Mouse (Mus musculus) embryonic facial prominence, embryonic 13.5 days (tissue): ENCODE results near the gene Prrxl1. TPM values are rescaled to one million over a fixed set of nuclear protein-coding genes. Genes with fewer than 3 reads are reported as not detected.

Experiments used
- ATAC-seq: fragments of 200-750 bp; cut with Nextera tagmentation; 2 replicates; pipeline ENCODE4 v1.8.0; 2017; ENCODE audit warnings: low read depth; ENCODE audit not compliant: insufficient number of reproducible peaks, insufficient read depth, low FRiP score, low TSS enrichment
- H3K27ac ChIP-seq: fragments of 300-500 bp; sonication (generic); 2 replicates; pipeline ENCODE4 v1.5.1; 2015; ENCODE audit warnings: moderate library complexity, mild to moderate bottlenecking, inconsistent platforms
- H3K27me3 ChIP-seq: fragments of 300-500 bp; sonication (generic); 2 replicates; pipeline ENCODE4 v1.6.1; 2015; ENCODE audit warnings: mild to moderate bottlenecking, inconsistent platforms
- H3K36me3 ChIP-seq: fragments of 300-500 bp; sonication (generic); 2 replicates; pipeline ENCODE4 v1.6.1; 2015; ENCODE audit warnings: mild to moderate bottlenecking, inconsistent platforms
- H3K4me1 ChIP-seq: fragments of 300-500 bp; sonication (generic); 2 replicates; pipeline ENCODE4 v1.6.1; 2015; ENCODE audit warnings: inconsistent platforms
- H3K4me2 ChIP-seq: fragments of 300-500 bp; sonication (generic); 2 replicates; pipeline ENCODE4 v1.6.1; 2015; ENCODE audit warnings: moderate library complexity, mild to moderate bottlenecking, inconsistent platforms
- H3K4me3 ChIP-seq: fragments of 300-500 bp; sonication (generic); 2 replicates; pipeline ENCODE4 v1.5.1; 2015; ENCODE audit warnings: mild to moderate bottlenecking, inconsistent platforms
- H3K9ac ChIP-seq: fragments of 300-500 bp; sonication (generic); 2 replicates; pipeline ENCODE4 v1.6.1; 2015; ENCODE audit warnings: mild to moderate bottlenecking, inconsistent platforms
- H3K9me3 ChIP-seq: fragments of 300-500 bp; sonication (generic); 2 replicates; pipeline ENCODE4 v1.6.1; 2016; ENCODE audit warnings: inconsistent platforms
- WGBS: fragments of 180-500 bp; shearing (Covaris S2); methylation state at CpG from one replicate; pipeline ENCODE4 v1.1.7; 2015; ENCODE audit warnings: mixed read lengths; 5-methylcytosine and 5-hydroxymethylcytosine counted together
- polyA plus RNA-seq: library from polyadenylated mRNA; unstranded; fragments of >200 nt; fragmentation: Nextera tagmentation; extraction: Ambion mirVana; gene quantifications from 2 replicates; pipeline ENCODE4 v1.2.1, GENCODE M21; 2015

Gene Prrxl1
- polyA plus RNA-seq, 1 experiment from 2014 or later, result 0.87 TPM

GRCm38 (mm10) chr14:32684735-32685105 is 85.5 kb downstream of the Prrxl1 start:
- ATAC-seq, result no peak
- Histone ChIP-seq H3K4me3 (no peak overlapping the region), H3K4me1 (peaks cover 22% of the 10 kb centered on the region), H3K4me2 (no peak overlapping the region), H3K36me3 (no peaks in the 10 kb centered on the region), H3K9me3 (no peaks in the 10 kb centered on the region), H3K27me3 (0 out of 2 replicates have a peak, but pooled peaks cover 4% of the 10 kb centered on the region), H3K27ac (no peak overlapping the region), H3K9ac (no peak overlapping the region)
- 72% methylated on average over 19 of the region's 19 CpGs for WGBS

- Histone ChIP-seq H3K27me3 (0 out of 2 replicates have a peak, but pooled peaks cover 4% of the 10 kb centered on the region), H3K36me3 (no peaks in the 10 kb centered on the region), H3K4me2 (0 out of 2 replicates have a peak within 1 kb of the TSS, but pooled peaks have one; percentile 28), H3K9ac (no peak within 1 kb of the TSS), H3K4me1 (peaks cover 22% of the 10 kb centered on the region), H3K27ac (no peak within 1 kb of the TSS), H3K9me3 (no peaks in the 10 kb centered on the region), H3K4me3 (no peak within 1 kb of the TSS)
- WGBS, result 39% methylated on average over 16 of the region's 16 CpGs
- no peak for ATAC-seq
Measured at GRCm38 (mm10) chr14:32685124-32685826, 86.1 kb downstream of the Prrxl1 start, which contains the start of gene 3425401B19Rik. TSS of gene 3425401B19Rik (minus strand) at chr14:32685293.

GRCm38 (mm10) chr14:32695906-32696305 is 96.7 kb downstream of the Prrxl1 start:
- no peak overlapping the region for H3K4me2 ChIP-seq
- no peak for ATAC-seq
- H3K27ac ChIP-seq, result no peak overlapping the region
- no peaks in the 10 kb centered on the region for H3K36me3 ChIP-seq
- WGBS, result 64% methylated on average over 2 of the region's 2 CpGs
- H3K4me1 ChIP-seq, result peaks cover 7% of the 10 kb centered on the region
- H3K9me3 ChIP-seq, result no peaks in the 10 kb centered on the region
- H3K9ac ChIP-seq, result no peak overlapping the region
- H3K4me3 ChIP-seq, result no peak overlapping the region
- H3K27me3 ChIP-seq, result no peaks in the 10 kb centered on the region

DNA sequence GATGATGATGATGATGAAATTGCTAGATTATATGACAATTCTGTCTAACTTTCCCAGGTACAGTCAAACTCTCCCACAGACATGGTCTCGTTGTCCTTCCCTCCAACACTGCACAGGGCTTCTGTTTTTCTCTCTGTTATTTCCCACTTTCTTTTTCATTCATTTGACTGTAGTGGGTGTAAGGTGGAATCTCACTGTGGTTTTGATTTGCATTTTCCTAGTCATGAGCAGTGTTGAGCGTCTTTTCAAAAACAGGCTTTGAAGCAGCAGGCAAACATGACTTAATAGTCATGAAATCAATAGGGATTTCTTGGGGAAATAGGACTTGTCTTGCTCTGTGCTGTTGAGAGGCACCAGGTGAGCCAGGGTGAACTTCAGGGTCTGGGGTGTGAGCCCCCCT is 97.1 kb downstream of the Prrxl1 start:
- Histone ChIP-seq H3K27me3 (no peaks in the 10 kb centered on the region), H3K9ac (no peak overlapping the region), H3K36me3 (no peaks in the 10 kb centered on the region), H3K27ac (no peak overlapping the region), H3K4me2 (no peak overlapping the region), H3K4me3 (no peak overlapping the region), H3K4me1 (peaks cover 7% of the 10 kb centered on the region), H3K9me3 (no peaks in the 10 kb centered on the region)
- 73% methylated on average over 2 of the region's 2 CpGs for WGBS
- no peak for ATAC-seq

GRCm38 (mm10) chr14:32697774-32698173 is 98.6 kb downstream of the Prrxl1 start:
- H3K4me3 ChIP-seq, result no peak overlapping the region
- H3K36me3 ChIP-seq, result no peaks in the 10 kb centered on the region
- no peak overlapping the region for H3K4me2 ChIP-seq
- no peaks in the 10 kb centered on the region for H3K27me3 ChIP-seq
- no peaks in the 10 kb centered on the region for H3K9me3 ChIP-seq
- WGBS, result 84% methylated on average over 8 of the region's 8 CpGs
- no peak overlapping the region for H3K9ac ChIP-seq
- no peak for ATAC-seq
- no peak overlapping the region for H3K27ac ChIP-seq
- peaks cover 7% of the 10 kb centered on the region for H3K4me1 ChIP-seq

DNA sequence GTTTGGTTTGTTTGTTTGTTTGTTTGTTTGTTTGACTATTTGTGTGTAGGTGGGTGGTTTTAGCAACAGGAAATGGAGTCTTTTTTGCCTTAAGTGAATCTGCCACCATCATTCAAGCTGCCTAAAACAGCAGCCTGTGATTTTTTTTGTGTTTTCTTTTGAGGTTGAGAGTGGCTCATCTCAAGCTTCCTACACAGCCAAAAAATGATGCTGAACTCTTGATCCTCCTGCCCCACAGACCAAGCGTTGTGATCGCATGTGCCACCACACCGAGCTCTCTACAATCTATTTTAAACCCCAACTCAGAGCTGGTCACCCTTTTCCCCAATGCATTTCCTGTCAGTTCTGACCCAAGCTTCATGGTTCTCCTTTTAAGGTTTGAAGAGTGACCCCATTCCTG is 99.3 kb downstream of the Prrxl1 start:
- WGBS, result 84% methylated on average over 3 of the region's 3 CpGs
- no peaks in the 10 kb centered on the region for H3K36me3 ChIP-seq
- H3K4me1 ChIP-seq, result peaks cover 7% of the 10 kb centered on the region
- H3K27ac ChIP-seq, result no peak overlapping the region
- H3K4me2 ChIP-seq, result no peak overlapping the region
- no peaks in the 10 kb centered on the region for H3K27me3 ChIP-seq
- H3K9me3 ChIP-seq, result no peaks in the 10 kb centered on the region
- no peak for ATAC-seq
- no peak overlapping the region for H3K4me3 ChIP-seq
- H3K9ac ChIP-seq, result no peak overlapping the region

Other genes starting within 250 kb of the Prrxl1 start
- not detected in 2 replicates for gene 1700024G13Rik, start 211.0 kb upstream of the Prrxl1 start, polyA plus RNA-seq
- gene Slc18a3, start 134.6 kb upstream of the Prrxl1 start, polyA plus RNA-seq, result 0.24 and 0.84 TPM in 2 replicates
- 0.46 TPM in 1 of 2 replicates, not detected in the other for gene Chat, start 133.4 kb upstream of the Prrxl1 start, polyA plus RNA-seq
- gene Ercc6, start 85.9 kb upstream of the Prrxl1 start, polyA plus RNA-seq, result 24.3 and 25.0 TPM in 2 replicates
- gene 3425401B19Rik, start 85.9 kb downstream of the Prrxl1 start, polyA plus RNA-seq, result 0.04 and 0.17 TPM in 2 replicates
- 0.47 and 0.63 TPM in 2 replicates for gene Tmem273, start 186.6 kb downstream of the Prrxl1 start, polyA plus RNA-seq
- 0.15 TPM in 1 of 2 replicates, not detected in the other for gene Fam170b, start 234.6 kb downstream of the Prrxl1 start, polyA plus RNA-seq